Mouse (Mus musculus): ENCODE results near the gene Immp2l. TPM values are rescaled to one million over a fixed set of nuclear protein-coding genes. Genes with fewer than 3 reads are reported as not detected.

Immp2l gene
- polyA plus RNA-seq, 1 experiment = 14.8 TPM

- Histone ChIP-seq H3K27ac (ENCODE audit: insufficient read depth, low read depth, low read length) (no peak overlapping the region), H3K4me3 (ENCODE audit: insufficient read depth, low read depth, low read length) (no peak overlapping the region), H3K4me1 (ENCODE audit: control insufficient read depth, insufficient read depth, low read length) (no peaks in the 10 kb centered on the region), H3K36me3 (ENCODE audit: control insufficient read depth, insufficient read depth, low read length) (no peaks in the 10 kb centered on the region), H3K27me3 (replicated peaks; ENCODE audit: control insufficient read depth, insufficient read depth, low read length) (no peaks in the 10 kb centered on the region)
- 91% methylated on average over 2 of the region's 2 CpGs for WGBS
- no peak for DNase-seq
- TF ChIP-seq POLR2A (IDR thresholded peaks at IDR 0.05; ENCODE audit: low read depth, low read length) (no peak), CTCF (conservative IDR thresholded peaks at IDR 0.05; ENCODE audit: insufficient read depth, insufficient read length, low read depth, low read length) (no peak)
Observed at GRCm38 (mm10) chr12:41950726-41951125, 926.8 kb downstream of the Immp2l start.

- no peaks in the 10 kb centered on the region for H3K36me3 ChIP-seq (ENCODE audit: control insufficient read depth, insufficient read depth, low read length)
- no peaks in the 10 kb centered on the region for H3K27me3 ChIP-seq (replicated peaks; ENCODE audit: control insufficient read depth, insufficient read depth, low read length)
- no peak overlapping the region for H3K4me3 ChIP-seq (ENCODE audit: insufficient read depth, low read depth, low read length)
- WGBS = 13% methylated on average over 4 of the region's 4 CpGs
- H3K4me1 ChIP-seq (ENCODE audit: control insufficient read depth, insufficient read depth, low read length) = no peaks in the 10 kb centered on the region
- DNase-seq = no peak
- no peak overlapping the region for H3K27ac ChIP-seq (ENCODE audit: insufficient read depth, low read depth, low read length)
- TF ChIP-seq CTCF (conservative IDR thresholded peaks at IDR 0.05; ENCODE audit: insufficient read depth, insufficient read length, low read depth, low read length) (no peak), POLR2A (IDR thresholded peaks at IDR 0.05; ENCODE audit: low read depth, low read length) (no peak)
Observed at GRCm38 (mm10) chr12:41961038-41961437, 937.1 kb downstream of the Immp2l start.

GRCm38 (mm10) chr12:41991408-41991807 lies 967.5 kb downstream of the Immp2l start:
- WGBS = 69% methylated on average over 1 of the region's 1 CpGs
- no peak overlapping the region for H3K27ac ChIP-seq (ENCODE audit: insufficient read depth, low read depth, low read length)
- TF ChIP-seq CTCF (conservative IDR thresholded peaks at IDR 0.05; ENCODE audit: insufficient read depth, insufficient read length, low read depth, low read length) (no peak), POLR2A (IDR thresholded peaks at IDR 0.05; ENCODE audit: low read depth, low read length) (no peak)
- DNase-seq = no peak
- no peak overlapping the region for H3K4me3 ChIP-seq (ENCODE audit: insufficient read depth, low read depth, low read length)
- no peaks in the 10 kb centered on the region for H3K36me3 ChIP-seq (ENCODE audit: control insufficient read depth, insufficient read depth, low read length)
- H3K27me3 ChIP-seq (replicated peaks; ENCODE audit: control insufficient read depth, insufficient read depth, low read length) = no peaks in the 10 kb centered on the region
- H3K4me1 ChIP-seq (ENCODE audit: control insufficient read depth, insufficient read depth, low read length) = no peaks in the 10 kb centered on the region

Measured in kidney, adult 2 months (tissue).